Mouse (Mus musculus) erythroblast, embryonic 14.5 days (primary cell): Measurements from ENCODE around the gene Stx12. TPM values are rescaled to one million over a fixed set of nuclear protein-coding genes. Genes with fewer than 3 reads are reported as not detected.

Experiments used
- H3K27me3 ChIP-seq: 2 replicates; pipeline ENCODE4 v1.6.1; 2012; ENCODE audit warnings: inconsistent platforms; ENCODE audit not compliant: control insufficient read depth
- H3K36me3 ChIP-seq: 2 replicates; pipeline ENCODE4 v1.6.1; 2012; ENCODE audit warnings: mild to moderate bottlenecking, inconsistent platforms; ENCODE audit not compliant: control insufficient read depth
- H3K4me1 ChIP-seq: 2 replicates; pipeline ENCODE4 v1.6.1; 2012; ENCODE audit warnings: inconsistent platforms; ENCODE audit not compliant: control insufficient read depth
- H3K4me3 ChIP-seq: replicated peaks from 2 replicates; pipeline ENCODE3; 2012; ENCODE audit warnings: moderate library complexity, mild to moderate bottlenecking, inconsistent platforms
- H3K9me3 ChIP-seq: 2 replicates; pipeline ENCODE4 v1.6.1; 2012; ENCODE audit warnings: low read length, inconsistent platforms, mixed read lengths; ENCODE audit not compliant: control insufficient read depth
- GATA1 ChIP-seq: IDR thresholded peaks from 2 replicates; pipeline ENCODE4 v1.6.1; 2012; ENCODE audit warnings: low read length, inconsistent platforms, mixed read lengths
- TAL1 ChIP-seq: IDR thresholded peaks from 3 replicates; pipeline ENCODE4 v1.6.1; 2012; ENCODE audit warnings: low read length, inconsistent platforms, mixed read lengths
- polyA plus RNA-seq: library from polyadenylated mRNA; stranded (reverse); fragments of >175 nt; gene quantifications from 2 replicates; pipeline ENCODE4 v1.2.3, GENCODE M21; 2012

Gene Stx12
- polyA plus RNA-seq, 1 experiment, result 0.46 TPM

DNA sequence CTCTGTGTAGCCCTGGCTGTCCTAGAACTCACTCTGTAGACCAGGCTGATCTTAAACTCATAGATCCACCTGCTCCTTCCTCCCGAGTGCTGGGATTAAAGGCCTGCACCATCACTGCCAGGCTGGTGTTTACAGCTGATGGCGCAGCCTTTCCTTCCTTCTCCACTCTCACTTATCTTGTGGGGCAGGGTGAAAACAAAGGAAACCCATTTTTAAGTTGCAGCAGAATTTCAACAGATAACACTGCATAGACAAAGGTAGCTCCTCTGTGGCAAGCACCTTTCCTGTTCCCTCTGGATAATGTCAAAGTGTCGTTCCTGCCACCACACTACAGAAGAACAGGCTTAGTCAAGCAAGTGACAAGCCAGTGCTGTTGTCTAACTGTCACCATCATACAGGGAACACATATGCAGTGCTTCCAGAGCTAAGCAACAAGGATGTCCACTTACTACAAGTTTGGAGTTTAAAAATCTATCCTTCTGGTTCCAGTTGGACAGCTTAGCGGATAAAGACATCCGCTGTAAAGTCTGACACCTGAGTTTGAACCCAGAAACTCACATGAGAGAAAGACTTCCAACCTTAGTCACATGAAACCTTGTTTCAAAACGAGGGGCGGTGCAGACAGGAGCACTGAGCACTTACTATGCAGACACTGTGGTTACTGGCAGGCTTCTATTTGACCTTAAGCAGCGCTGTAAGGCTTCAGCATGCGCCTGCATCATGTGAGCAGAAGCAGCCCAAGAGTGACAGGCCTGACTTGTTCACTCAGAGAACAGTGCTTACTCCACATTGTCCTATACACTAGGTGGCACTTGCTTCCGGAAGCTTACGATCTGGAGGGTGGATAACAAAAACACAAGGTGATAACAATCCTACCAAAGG is 10.6 kb downstream of the Stx12 start:
- TF ChIP-seq GATA1 (no peak), TAL1 (no peak)

DNA sequence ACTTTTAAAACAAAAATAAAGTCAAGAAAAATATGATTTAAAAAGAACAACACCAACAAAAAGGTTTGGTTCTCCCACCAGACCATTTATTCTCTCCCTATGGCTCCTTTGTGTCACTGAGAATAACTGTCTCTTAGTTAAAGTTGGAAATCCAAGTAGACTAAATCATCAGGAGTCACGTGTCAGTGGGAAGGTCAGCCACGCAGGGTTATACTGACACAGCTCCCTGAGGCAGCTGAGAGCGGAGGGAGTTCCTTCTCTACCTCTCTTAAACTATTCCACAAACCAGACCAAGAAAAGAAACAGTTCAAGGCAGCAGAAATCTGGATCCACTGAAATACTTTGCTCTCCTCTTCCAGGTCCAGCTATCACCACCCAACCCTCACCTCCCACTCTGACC is 13.2 kb downstream of the Stx12 start:
- peaks cover 72% of the 10 kb centered on the region for H3K36me3 ChIP-seq
- no peaks in the 10 kb centered on the region for H3K9me3 ChIP-seq
- no peak for TF ChIP-seq TAL1
- no peak for TF ChIP-seq GATA1
- H3K4me3 ChIP-seq, result no peak overlapping the region
- H3K27me3 ChIP-seq, result no peaks in the 10 kb centered on the region
- peaks cover 27% of the 10 kb centered on the region for H3K4me1 ChIP-seq

More for the DNA sequence above, 10.6 kb downstream of the Stx12 start:
- Histone ChIP-seq H3K36me3 (peaks cover 53% of the 10 kb centered on the region), H3K4me1 (peaks cover 27% of the 10 kb centered on the region), H3K4me3 (no peak overlapping the region), H3K27me3 (no peaks in the 10 kb centered on the region), H3K9me3 (no peaks in the 10 kb centered on the region)

DNA sequence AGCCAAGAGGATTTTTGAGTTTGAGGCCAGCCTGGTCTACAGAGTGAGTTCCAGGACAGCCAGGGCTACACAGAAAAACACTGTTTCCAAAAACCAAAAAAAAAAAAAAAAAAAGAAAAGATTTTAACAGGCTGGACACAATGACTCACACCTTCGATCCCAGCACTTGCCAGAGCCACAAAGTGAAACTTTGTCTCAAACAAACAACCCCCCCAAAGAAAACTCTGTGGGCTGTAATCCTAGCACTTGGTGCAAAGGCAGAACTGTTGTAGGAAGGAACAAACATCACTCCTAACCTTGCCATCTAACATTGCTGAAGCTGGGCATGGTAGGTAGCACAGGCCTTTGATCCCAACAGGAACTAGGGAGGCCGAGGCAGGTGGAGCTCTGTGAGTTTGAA is 19.5 kb downstream of the Stx12 start:
- no peaks in the 10 kb centered on the region for H3K27me3 ChIP-seq
- TF ChIP-seq GATA1 (no peak), TAL1 (no peak)

DNA sequence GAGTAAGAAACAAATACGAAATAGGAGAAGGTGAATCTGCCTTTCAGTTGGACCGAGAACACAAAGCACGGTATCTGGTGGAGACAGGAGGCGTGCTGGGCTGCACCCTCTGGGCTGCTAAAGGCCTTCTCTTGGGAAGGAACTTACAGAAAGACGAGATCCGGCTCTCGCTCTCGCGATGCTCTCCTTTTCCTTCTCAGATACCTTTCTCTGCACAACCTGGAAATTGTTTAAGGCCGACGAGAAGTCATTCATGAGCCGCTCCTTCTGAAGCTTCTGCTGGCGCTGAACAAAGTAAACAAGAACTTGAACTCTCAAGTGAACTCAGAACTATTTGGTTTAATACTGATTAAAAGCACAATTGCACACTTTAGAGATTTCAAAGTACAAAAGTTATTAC is 21.3 kb downstream of the Stx12 start:
- H3K4me1 ChIP-seq, result no peaks in the 10 kb centered on the region
- no peak overlapping the region for H3K4me3 ChIP-seq
- H3K27me3 ChIP-seq, result no peaks in the 10 kb centered on the region
- TF ChIP-seq TAL1 (no peak), GATA1 (no peak)
- no peaks in the 10 kb centered on the region for H3K9me3 ChIP-seq
- peaks cover 81% of the 10 kb centered on the region for H3K36me3 ChIP-seq

More for the DNA sequence above, 19.5 kb downstream of the Stx12 start:
- H3K9me3 ChIP-seq, result no peaks in the 10 kb centered on the region
- H3K4me3 ChIP-seq, result no peak overlapping the region
- H3K36me3 ChIP-seq, result peaks cover 81% of the 10 kb centered on the region
- no peaks in the 10 kb centered on the region for H3K4me1 ChIP-seq

DNA sequence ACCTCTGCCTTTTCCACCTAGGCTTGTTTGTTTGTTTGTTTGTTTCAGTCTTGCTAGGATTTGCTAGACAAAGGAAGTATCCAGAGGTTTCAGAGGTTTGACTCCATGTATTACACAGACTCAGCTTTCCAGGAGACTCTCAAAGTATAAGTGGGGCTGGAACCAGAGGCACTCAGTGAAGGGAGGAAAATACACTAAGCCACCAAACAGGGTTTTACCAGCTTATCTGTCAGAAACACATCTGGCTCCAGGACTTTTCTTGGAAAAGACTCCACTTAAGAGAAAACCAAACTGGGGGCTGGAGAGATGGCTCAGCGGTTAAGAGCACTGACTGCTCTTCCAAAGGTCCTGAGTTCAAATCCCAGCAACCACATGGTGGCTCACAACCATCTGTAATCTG is 23.4 kb downstream of the Stx12 start:
- Histone ChIP-seq H3K27me3 (no peaks in the 10 kb centered on the region), H3K36me3 (peaks cover 80% of the 10 kb centered on the region), H3K4me1 (no peaks in the 10 kb centered on the region), H3K9me3 (no peaks in the 10 kb centered on the region), H3K4me3 (no peak overlapping the region)
- no peak for TF ChIP-seq GATA1
- no peak for TF ChIP-seq TAL1

DNA sequence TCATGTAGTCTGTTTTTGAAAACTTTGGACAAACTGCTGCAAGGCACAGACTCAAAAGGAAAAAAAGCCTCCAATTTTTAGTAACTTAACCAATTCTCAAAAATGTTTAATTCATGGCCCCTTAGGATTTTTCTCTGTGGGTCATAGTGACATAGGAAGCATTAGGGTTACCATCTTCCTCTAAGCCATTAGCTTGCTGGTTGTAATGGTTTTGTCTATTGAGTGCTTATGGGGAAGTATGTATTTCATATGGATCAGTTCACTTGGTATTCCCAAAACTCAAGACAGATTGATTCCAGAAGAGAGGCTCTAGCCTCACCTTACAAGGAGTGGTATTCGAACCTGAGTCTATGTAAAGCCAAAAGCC is 40.6 kb downstream of the Stx12 start:
- Histone ChIP-seq H3K9me3 (no peaks in the 10 kb centered on the region), H3K27me3 (no peaks in the 10 kb centered on the region), H3K36me3 (peaks cover 25% of the 10 kb centered on the region), H3K4me1 (peaks cover 34% of the 10 kb centered on the region), H3K4me3 (peak overlapping the region; percentile 87)
- TF ChIP-seq TAL1 (no peak), GATA1 (no peak)

DNA sequence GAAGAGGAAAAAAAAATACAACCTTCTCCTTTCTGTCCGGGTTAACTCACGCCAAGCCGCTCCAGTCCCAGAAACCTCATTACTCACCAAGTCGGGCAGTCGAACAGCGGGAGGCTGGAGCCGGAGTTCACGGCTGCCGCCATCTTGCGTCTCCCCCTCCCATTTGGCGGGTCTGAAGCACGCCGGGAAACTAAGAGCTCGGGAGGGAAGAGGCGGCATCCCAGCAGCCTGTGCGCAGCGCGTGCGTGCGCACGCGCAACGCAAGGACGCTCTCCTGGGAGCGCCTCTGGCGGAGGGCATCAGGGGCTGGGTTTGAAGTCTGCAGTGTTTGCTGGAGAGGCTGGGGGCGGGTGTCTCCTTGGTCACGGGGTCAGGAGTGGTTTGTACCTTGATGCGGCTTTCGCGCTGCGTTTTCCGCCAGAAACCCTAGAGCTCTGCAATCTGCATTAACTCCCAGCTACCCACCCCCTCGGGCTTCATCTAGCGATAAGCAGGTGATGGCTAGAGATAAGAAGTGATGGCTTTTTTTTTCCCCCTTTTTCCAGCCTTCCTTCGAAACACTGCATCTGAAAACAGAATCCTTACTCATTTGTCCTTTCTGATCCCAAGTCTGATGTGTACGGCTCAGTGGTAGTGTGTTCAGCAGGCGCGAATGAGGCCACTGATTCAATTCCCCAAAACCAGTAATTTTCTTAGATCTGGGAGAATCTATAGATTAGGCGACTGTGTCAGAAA is 41.2 kb downstream of the Stx12 start, which contains the start of gene Ppp1r8:
Ppp1r8 (minus strand) TSS at position 200 of the 735 bp plus-strand sequence.
- H3K9me3 ChIP-seq, result no peaks in the 10 kb centered on the region
- TF ChIP-seq TAL1 (no peak), GATA1 (peak; percentile 71)
- H3K27me3 ChIP-seq, result no peaks in the 10 kb centered on the region
- peaks cover 34% of the 10 kb centered on the region for H3K4me1 ChIP-seq
- H3K4me3 ChIP-seq, result peak within 1 kb of the TSS; percentile 87
- peaks cover 30% of the 10 kb centered on the region for H3K36me3 ChIP-seq

DNA sequence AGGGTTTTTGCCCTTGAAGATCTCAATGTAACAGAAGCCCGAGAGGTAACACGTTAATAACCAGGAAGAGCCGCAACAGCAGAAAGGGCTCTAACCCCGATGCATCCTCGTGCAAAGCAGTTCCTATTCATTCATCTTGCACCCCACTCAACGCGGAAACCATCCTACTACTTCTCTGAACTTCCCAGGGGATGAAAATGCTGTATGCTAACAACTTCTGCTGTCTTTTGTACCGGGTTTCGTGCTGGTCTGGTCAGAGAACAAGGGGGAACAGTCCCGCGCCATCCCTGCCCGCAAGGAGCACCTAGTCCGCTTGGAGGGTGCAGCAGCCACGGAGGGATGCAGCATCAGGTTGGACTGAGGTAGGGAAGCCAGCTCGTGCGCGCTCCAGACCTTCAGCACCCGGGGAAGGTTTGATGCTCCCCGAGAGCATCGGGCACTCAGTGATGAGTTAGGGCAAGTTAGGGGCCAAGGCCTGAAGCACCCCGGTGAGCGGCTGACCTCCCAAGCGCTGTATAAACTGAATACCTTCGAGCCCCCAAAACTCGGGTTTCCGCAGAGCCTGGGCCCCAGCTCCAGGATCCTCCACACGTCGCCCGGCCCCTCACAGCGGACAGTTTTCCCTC is 41.9 kb downstream of the Stx12 start:
- peak overlapping the region; percentile 87 for H3K4me3 ChIP-seq
- TF ChIP-seq TAL1, result no peak
- no peak for TF ChIP-seq GATA1
- peaks cover 34% of the 10 kb centered on the region for H3K4me1 ChIP-seq
- H3K36me3 ChIP-seq, result peaks cover 38% of the 10 kb centered on the region
- H3K27me3 ChIP-seq, result no peaks in the 10 kb centered on the region
- no peaks in the 10 kb centered on the region for H3K9me3 ChIP-seq

DNA sequence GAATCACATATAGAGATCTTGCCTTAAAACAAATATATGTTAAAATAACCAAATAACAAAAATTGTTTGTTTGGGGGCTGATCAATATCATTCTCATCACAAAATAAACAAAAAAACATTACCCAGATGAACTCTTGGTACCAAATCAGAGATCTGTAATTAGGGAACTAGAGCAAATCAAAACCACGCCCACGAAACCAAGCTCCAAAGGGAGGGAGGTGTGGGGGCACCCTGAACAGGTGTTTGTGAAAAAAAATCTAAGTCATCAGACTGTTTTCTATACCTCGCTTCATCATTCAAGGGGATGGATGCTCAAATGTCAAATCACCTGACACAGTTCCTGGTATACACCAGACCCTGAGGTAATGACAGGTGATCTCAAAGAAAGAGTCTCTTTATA is 42.8 kb downstream of the Stx12 start:
- Histone ChIP-seq H3K27me3 (no peaks in the 10 kb centered on the region), H3K9me3 (no peaks in the 10 kb centered on the region), H3K36me3 (peaks cover 47% of the 10 kb centered on the region), H3K4me1 (peaks cover 34% of the 10 kb centered on the region), H3K4me3 (peak overlapping the region; percentile 87)
- TF ChIP-seq TAL1 (no peak), GATA1 (no peak)
